Mouse (Mus musculus): ENCODE measurements around the gene Exoc6b. TPM values are rescaled to one million over a fixed set of nuclear protein-coding genes. Genes with fewer than 3 reads are reported as not detected.

The Exoc6b gene
- total RNA-seq (2023) = 10 to 100 TPM; 15.0 to 15.6 TPM

DNA sequence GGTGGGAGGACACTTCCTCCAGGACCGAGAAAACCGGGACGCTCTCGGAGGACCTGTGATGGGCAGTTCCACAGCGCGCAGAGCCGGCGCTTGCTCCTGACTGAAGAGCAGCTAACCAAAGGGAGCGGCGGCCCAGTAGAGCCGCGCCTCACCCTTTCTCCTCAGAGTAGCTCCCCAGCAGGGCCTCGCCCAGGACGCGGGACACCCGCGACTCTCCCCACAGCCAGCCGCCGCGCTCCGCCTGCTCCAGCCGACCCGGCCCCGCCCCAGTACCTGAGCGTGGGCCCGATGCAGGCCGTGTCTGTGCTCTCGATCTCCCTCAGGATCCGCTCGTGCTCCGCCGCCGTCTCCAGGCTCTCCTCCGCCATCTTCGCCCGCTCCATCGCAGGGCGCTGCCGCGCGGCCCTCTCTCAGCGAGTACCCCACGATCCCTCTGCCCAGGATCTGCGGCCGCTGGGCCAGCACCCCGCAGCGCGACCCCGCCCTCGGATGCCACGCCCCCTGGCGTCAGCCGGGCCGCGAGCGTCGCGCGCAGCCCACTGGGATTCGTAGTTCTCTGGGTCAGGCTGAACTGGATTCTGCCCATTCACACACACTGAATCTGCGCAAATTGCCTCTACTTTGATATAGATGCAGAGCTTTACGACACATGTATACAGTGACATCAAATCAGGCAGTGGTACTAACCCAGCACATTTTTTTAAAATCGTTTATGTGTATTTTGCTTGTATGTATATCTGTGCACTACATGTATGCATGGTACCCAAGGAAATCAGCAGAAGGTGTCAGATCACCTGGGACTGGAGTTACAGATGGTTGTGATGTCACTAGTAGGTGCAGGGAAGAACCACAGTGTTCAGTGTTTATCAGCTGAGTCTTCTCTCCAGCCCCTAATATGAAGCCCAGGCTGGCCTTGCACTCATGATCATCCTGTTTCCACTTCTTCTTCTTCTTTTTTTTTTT is at the start of gene Exoc6b:
Gene Exoc6b, minus strand, starts transcription at position 491 of the 963 bp plus-strand sequence.

DNA sequence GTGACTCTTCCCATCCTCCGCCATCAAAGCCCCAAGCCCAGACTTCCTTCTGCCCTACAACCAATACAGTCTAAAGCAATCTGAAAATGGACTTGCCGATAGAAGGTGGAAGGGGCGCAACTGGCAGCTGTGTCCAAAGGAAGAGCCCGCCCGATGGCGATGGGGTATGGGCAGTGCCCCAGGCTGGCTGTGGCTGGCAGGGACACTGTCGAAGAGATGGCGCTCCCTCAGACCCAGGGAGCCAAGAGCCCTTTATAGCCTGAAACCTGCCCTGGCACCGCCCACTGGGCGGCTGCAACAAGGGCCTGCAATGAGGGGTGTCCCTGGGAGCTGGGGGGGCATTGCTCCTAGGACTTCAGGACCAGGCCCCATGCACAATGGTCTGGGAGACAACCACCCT is 475.6 kb downstream of the Exoc6b start, which contains the start of gene Cyp26b1:
Gene Cyp26b1, minus strand, starts transcription at position 216 of the 400 bp plus-strand sequence.

Other genes starting within 250 kb of the Exoc6b start
- gene Spr, start 68.3 kb upstream of the Exoc6b start, total RNA-seq (2023) = 1 to 10 TPM; 7.6 to 8.3 TPM
- not detected for gene Emx1, start 117.9 kb upstream of the Exoc6b start, total RNA-seq (2023)